Mouse (Mus musculus): ENCODE measurements around the gene Lin7b. TPM values are rescaled to one million over a fixed set of nuclear protein-coding genes. Genes with fewer than 3 reads are reported as not detected.
"Not testable (repeated sequence)": the region's sequence is repeated elsewhere in the genome, so short reads cannot be mapped to it uniquely, and the experiment has no call there.

Gene Lin7b
- polyA plus RNA-seq, 1 experiment from 2014 or later, result 34.8 TPM

DNA sequence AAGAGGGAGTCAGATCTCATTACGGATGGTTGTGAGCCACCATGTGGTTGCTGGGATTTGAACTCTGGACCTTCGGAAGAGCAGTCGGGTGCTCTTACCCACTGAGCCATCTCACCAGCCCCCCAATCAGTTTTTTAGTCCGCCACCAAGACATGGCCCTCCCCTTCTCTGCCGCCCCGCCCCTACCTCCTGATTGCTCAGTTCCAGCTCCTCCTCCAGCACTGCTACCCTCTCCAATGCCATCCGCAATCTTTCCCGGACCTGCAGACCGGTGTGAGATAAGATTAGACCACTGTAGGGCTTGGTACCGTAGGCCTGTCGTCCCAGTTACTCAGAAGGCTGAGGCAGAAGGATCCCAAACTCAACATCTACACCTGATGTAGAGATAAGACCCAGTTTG, 11.3 kb downstream of the Lin7b start:
- H3K4me1 ChIP-seq (replicated peaks; ENCODE audit: control insufficient read depth, insufficient read depth, low read length); H3K4me2 ChIP-seq (replicated peaks); ATAC-seq (ENCODE audit: low FRiP score); H3K4me3 ChIP-seq (replicated peaks; ENCODE audit: low read length); H3K9ac ChIP-seq; DNase-seq (ENCODE audit: low spot score); H3K27ac ChIP-seq; H3K9me3 ChIP-seq (ENCODE audit: control insufficient read depth, low read length); H3K27me3 ChIP-seq (ENCODE audit: control insufficient read depth, insufficient read depth, low read length): not testable (repeated sequence)
- peaks cover 50% of the 10 kb centered on the region for H3K36me3 ChIP-seq (replicated peaks; ENCODE audit: control insufficient read depth, insufficient read depth)
- 67% methylated on average over 10 of the region's 11 CpGs for WGBS

- Histone ChIP-seq H3K4me3 (replicated peaks; ENCODE audit: low read length) (no peak overlapping the region), H3K4me1 (replicated peaks; ENCODE audit: control insufficient read depth, insufficient read depth, low read length) (no peaks in the 10 kb centered on the region; the same call in 1 of the 2 replicates), H3K27ac (no peak overlapping the region), H3K9ac (no peak overlapping the region), H3K27me3 (ENCODE audit: control insufficient read depth, insufficient read depth, low read length) (no peaks in the 10 kb centered on the region), H3K4me2 (replicated peaks) (no peak overlapping the region), H3K9me3 (ENCODE audit: control insufficient read depth, low read length) (no peaks in the 10 kb centered on the region), H3K36me3 (replicated peaks; ENCODE audit: control insufficient read depth, insufficient read depth) (peaks cover 77% of the 10 kb centered on the region)
- whole genome bisulfite sequencing, result 64% methylated on average over 13 of the region's 13 CpGs
- ATAC-seq (ENCODE audit: low FRiP score), result no peak
- DNase-seq (ENCODE audit: low spot score), result no peak
Measured at GRCm38 (mm10) chr7:45356087-45356486, 14.3 kb downstream of the Lin7b start.

DNA sequence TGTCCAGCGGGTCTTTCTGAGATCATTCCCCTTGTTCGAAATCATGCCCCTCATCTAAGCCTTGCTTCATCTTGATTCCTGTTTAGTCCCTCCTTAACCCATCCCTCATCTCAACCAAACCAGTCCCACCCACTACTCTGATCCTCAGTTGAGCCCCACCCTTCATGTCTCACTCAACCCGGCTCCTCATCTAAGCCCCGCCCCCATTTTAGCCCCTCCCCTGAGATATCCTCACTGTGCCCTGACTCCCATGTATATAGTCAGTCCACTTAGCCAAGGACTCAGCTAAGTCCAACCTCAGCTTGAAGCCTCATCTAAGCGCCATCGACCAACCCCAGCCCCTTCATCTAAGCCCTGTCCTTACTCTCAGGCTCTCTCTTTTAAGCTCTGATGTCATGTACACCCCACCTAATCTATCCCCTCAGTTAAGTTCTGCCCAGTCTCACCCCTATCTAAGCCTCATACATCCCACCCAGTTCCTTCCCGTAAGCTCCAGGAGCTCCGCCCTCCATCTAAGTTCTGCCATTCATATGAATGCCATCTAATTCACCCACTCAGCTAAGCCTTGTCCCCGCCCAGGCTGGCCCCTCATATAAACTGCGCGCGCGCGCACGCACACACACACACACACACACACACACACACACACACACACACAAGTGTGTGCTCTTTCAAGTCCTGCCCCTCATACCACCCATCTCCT, 14.9 kb downstream of the Lin7b start:
- 79% methylated on average over 15 of the region's 15 CpGs for WGBS
- Histone ChIP-seq H3K36me3 (replicated peaks; ENCODE audit: control insufficient read depth, insufficient read depth) (peaks cover 84% of the 10 kb centered on the region), H3K9ac (no peak overlapping the region), H3K27ac (no peak overlapping the region), H3K4me1 (replicated peaks; ENCODE audit: control insufficient read depth, insufficient read depth, low read length) (no peaks in the 10 kb centered on the region), H3K27me3 (ENCODE audit: control insufficient read depth, insufficient read depth, low read length) (no peaks in the 10 kb centered on the region), H3K4me2 (replicated peaks) (no peak overlapping the region), H3K9me3 (ENCODE audit: control insufficient read depth, low read length) (no peaks in the 10 kb centered on the region), H3K4me3 (replicated peaks; ENCODE audit: low read length) (no peak overlapping the region)
- DNase-seq (ENCODE audit: low spot score), result no peak
- no peak for ATAC-seq (ENCODE audit: low FRiP score)

- H3K9me3 ChIP-seq (ENCODE audit: control insufficient read depth, low read length), result no peaks in the 10 kb centered on the region
- ATAC-seq (ENCODE audit: low FRiP score) (no peak), DNase-seq (ENCODE audit: low spot score) (no peak)
- no peaks in the 10 kb centered on the region for H3K4me1 ChIP-seq (replicated peaks; ENCODE audit: control insufficient read depth, insufficient read depth, low read length)
- no peak overlapping the region for H3K27ac ChIP-seq
- no peak overlapping the region for H3K4me3 ChIP-seq (replicated peaks; ENCODE audit: low read length)
- H3K9ac ChIP-seq, result no peak overlapping the region
- no peak overlapping the region for H3K4me2 ChIP-seq (replicated peaks)
- H3K36me3 ChIP-seq (replicated peaks; ENCODE audit: control insufficient read depth, insufficient read depth), result peaks cover 97% of the 10 kb centered on the region
- H3K27me3 ChIP-seq (ENCODE audit: control insufficient read depth, insufficient read depth, low read length), result no peaks in the 10 kb centered on the region
- whole genome bisulfite sequencing, result 24% methylated on average over 5 of the region's 5 CpGs
Measured at GRCm38 (mm10) chr7:45353041-45353440, 17.3 kb downstream of the Lin7b start.

DNA sequence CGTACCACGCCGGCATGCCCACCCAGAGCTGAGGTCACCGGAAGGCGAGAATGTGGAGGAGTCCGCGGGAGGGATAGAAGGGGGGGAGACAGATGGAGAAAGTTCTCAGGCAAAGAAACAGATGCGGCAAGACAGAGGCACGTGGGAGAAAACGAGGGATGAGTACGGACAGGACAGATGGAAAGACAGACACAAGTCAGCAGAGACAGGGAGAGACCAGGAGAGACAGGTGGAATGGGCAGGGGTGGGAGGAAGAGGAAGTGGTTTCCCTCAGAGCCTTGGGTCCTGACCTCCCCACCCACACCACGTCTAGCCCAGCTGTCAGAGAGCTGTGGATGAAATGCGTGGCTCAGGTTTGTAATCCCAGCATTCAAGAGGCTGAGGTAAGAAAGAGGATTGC, 23.5 kb downstream of the Lin7b start:
- Histone ChIP-seq H3K4me1 (replicated peaks; ENCODE audit: control insufficient read depth, insufficient read depth, low read length) (no peaks in the 10 kb centered on the region), H3K9me3 (ENCODE audit: control insufficient read depth, low read length) (no peaks in the 10 kb centered on the region), H3K27me3 (ENCODE audit: control insufficient read depth, insufficient read depth, low read length) (no peaks in the 10 kb centered on the region), H3K9ac (no peak overlapping the region), H3K4me3 (replicated peaks; ENCODE audit: low read length) (no peak overlapping the region), H3K4me2 (replicated peaks) (no peak overlapping the region), H3K27ac (no peak overlapping the region), H3K36me3 (replicated peaks; ENCODE audit: control insufficient read depth, insufficient read depth) (peaks cover 83% of the 10 kb centered on the region)
- DNase-seq (ENCODE audit: low spot score) (no peak), ATAC-seq (ENCODE audit: low FRiP score) (no peak)
- WGBS, result 82% methylated on average over 13 of the region's 13 CpGs

DNA sequence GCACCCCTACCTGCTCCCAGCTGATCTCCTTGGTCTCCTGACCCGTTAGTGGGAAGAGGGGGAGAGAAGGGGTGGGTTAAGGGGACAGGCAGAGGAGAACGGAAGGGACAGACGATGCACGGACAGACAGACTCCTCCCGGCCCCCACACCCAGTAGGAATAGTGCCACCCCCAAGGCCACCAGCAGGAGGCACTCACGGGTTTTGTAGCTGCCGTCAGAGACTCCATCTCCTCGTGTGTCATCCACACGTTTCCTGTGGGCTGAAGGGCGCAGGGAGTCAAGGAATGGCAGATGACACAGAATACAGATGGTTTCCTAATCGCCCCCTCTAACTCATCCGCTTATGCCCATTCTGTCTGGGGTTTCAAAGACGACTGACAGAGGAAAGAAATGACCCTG, 26.8 kb downstream of the Lin7b start:
- ATAC-seq (ENCODE audit: low FRiP score), result no peak
- no peak overlapping the region for H3K4me3 ChIP-seq (replicated peaks; ENCODE audit: low read length)
- WGBS, result 38% methylated on average over 13 of the region's 13 CpGs

GRCm38 (mm10) chr7:45342081-45342480, 28.3 kb downstream of the Lin7b start:
- no peaks in the 10 kb centered on the region for H3K9me3 ChIP-seq (ENCODE audit: control insufficient read depth, low read length)
- peaks cover 4% of the 10 kb centered on the region for H3K27me3 ChIP-seq (ENCODE audit: control insufficient read depth, insufficient read depth, low read length)
- ATAC-seq (ENCODE audit: low FRiP score), result no peak
- no peak overlapping the region for H3K4me2 ChIP-seq (replicated peaks)
- no peak overlapping the region for H3K4me3 ChIP-seq (replicated peaks; ENCODE audit: low read length)
- no peak for DNase-seq (ENCODE audit: low spot score)
- no peak overlapping the region for H3K27ac ChIP-seq
- peaks cover 19% of the 10 kb centered on the region; the same call in 1 of the 2 replicates for H3K4me1 ChIP-seq (replicated peaks; ENCODE audit: control insufficient read depth, insufficient read depth, low read length)
- peaks cover 46% of the 10 kb centered on the region for H3K36me3 ChIP-seq (replicated peaks; ENCODE audit: control insufficient read depth, insufficient read depth)
- no peak overlapping the region for H3K9ac ChIP-seq
- WGBS, result 93% methylated on average over 11 of the region's 11 CpGs

More for the DNA sequence above, 26.8 kb downstream of the Lin7b start:
- H3K9me3 ChIP-seq (ENCODE audit: control insufficient read depth, low read length), result no peaks in the 10 kb centered on the region
- peaks cover 61% of the 10 kb centered on the region for H3K36me3 ChIP-seq (replicated peaks; ENCODE audit: control insufficient read depth, insufficient read depth)
- no peak overlapping the region for H3K9ac ChIP-seq
- peaks cover 18% of the 10 kb centered on the region; the same call in 1 of the 2 replicates for H3K4me1 ChIP-seq (replicated peaks; ENCODE audit: control insufficient read depth, insufficient read depth, low read length)
- no peaks in the 10 kb centered on the region for H3K27me3 ChIP-seq (ENCODE audit: control insufficient read depth, insufficient read depth, low read length)
- no peak overlapping the region for H3K4me2 ChIP-seq (replicated peaks)
- DNase-seq (ENCODE audit: low spot score), result no peak
- H3K27ac ChIP-seq, result no peak overlapping the region

- peak overlapping the region; percentile 78 for H3K4me2 ChIP-seq (replicated peaks)
- H3K9me3 ChIP-seq (ENCODE audit: control insufficient read depth, low read length), result no peaks in the 10 kb centered on the region
- ATAC-seq (ENCODE audit: low FRiP score) (no peak), DNase-seq (ENCODE audit: low spot score) (peak; percentile 73)
- no peak overlapping the region for H3K27ac ChIP-seq
- H3K4me1 ChIP-seq (replicated peaks; ENCODE audit: control insufficient read depth, insufficient read depth, low read length), result peaks cover 19% of the 10 kb centered on the region; the same call in 1 of the 2 replicates
- 8% methylated on average over 8 of the region's 8 CpGs for WGBS
- no peak overlapping the region for H3K9ac ChIP-seq
- no peak overlapping the region for H3K4me3 ChIP-seq (replicated peaks; ENCODE audit: low read length)
- H3K36me3 ChIP-seq (replicated peaks; ENCODE audit: control insufficient read depth, insufficient read depth), result peaks cover 38% of the 10 kb centered on the region
- H3K27me3 ChIP-seq (ENCODE audit: control insufficient read depth, insufficient read depth, low read length), result peaks cover 5% of the 10 kb centered on the region
Measured at GRCm38 (mm10) chr7:45341303-45341702, 29.1 kb downstream of the Lin7b start.

- WGBS, result 6% methylated on average over 11 of the region's 11 CpGs
- ATAC-seq (ENCODE audit: low FRiP score), result no peak
- Histone ChIP-seq H3K4me1 (replicated peaks; ENCODE audit: control insufficient read depth, insufficient read depth, low read length) (peaks cover 19% of the 10 kb centered on the region; the same call in 1 of the 2 replicates), H3K9ac (no peak overlapping the region), H3K27ac (no peak overlapping the region), H3K9me3 (ENCODE audit: control insufficient read depth, low read length) (no peaks in the 10 kb centered on the region), H3K4me3 (replicated peaks; ENCODE audit: low read length) (no peak overlapping the region), H3K36me3 (replicated peaks; ENCODE audit: control insufficient read depth, insufficient read depth) (peaks cover 32% of the 10 kb centered on the region), H3K27me3 (ENCODE audit: control insufficient read depth, insufficient read depth, low read length) (peaks cover 5% of the 10 kb centered on the region), H3K4me2 (replicated peaks) (peak overlapping the region; percentile 78)
- no peak for DNase-seq (ENCODE audit: low spot score)
Measured at GRCm38 (mm10) chr7:45340669-45341068, 29.7 kb downstream of the Lin7b start.
